Mouse (Mus musculus) retina, embryonic 14.5 days (tissue): Measurements from ENCODE around the gene Rap1a.
"Not testable (repeated sequence)": the region's sequence is repeated elsewhere in the genome, so short reads cannot be mapped to it uniquely, and the experiment has no call there.

Experiments used
- DNase-seq: peaks from one replicate; pipeline ENCODE4 v3.0.0-alpha.2; 2015; ENCODE audit warnings: low spot score

The Rap1a gene

DNA sequence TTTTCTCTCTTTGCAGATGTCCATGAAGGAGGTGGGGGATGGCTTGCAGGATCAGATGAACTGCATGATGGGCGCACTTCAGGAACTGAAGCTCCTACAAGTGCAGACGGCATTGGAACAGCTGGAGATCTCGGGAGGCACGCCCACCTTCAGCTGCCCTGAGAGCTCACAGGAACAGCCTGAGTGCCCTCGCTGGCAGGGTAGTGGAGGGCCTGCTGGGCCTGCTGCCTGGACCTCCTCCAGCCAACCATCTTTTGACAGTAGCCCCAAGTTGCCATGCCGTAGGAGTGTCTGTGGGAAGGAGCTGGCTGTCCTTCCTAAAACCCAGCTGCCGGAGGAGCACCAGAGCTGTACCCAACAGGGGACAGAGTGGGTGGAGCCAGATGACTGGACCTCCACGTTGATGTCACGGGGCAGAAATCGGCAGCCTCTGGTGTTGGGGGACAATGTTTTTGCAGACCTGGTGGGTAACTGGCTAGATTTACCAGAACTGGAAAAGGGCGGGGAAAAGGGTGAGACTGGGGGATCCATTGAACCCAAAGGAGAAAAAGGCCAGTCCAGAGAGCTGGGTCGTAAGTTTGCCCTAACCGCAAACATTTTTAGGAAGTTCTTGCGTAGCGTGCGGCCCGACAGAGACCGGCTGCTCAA is 84.7 kb downstream of the Rap1a start:
- no peak for DNase-seq

GRCm38 (mm10) chr3:105714820-105715167 is 86.3 kb downstream of the Rap1a start:
- DNase-seq, result peak; percentile 38

DNA sequence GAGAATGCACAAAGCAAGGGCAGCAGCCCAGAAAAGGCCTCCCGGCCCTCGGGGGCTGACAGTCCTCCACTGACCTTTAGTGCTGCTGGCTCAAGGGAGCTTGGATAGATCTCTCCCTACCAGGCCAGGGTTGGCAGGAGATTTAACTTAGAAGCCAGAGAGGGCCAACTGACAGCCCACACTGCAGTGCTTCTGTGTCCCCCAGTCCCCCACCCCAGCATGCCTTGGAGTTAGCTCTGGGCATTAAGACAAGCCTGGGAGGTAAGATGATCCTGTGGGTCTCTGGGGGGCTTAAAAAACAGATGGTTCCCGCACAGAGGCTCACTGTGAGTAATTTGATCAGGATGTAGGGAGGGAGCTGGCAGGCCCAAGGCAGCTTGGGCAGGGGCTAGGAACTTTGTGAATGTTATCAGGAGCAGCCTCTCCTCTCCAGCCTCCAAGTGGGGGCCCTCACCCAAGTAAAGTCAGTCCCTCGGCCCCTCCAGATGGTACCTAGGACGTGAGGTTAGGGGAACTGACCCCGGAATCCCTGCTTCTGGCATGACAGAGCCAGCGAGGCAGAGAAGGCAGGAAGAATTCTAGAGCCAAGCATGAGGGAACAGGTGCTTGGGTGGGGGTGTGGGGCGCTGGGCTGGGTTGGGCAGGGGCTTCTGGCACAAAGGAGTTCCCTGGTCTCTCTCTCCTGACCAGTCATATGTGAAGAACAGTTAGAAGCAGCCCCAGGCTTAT is 86.9 kb downstream of the Rap1a start:
- DNase-seq, result peak; percentile 56

DNA sequence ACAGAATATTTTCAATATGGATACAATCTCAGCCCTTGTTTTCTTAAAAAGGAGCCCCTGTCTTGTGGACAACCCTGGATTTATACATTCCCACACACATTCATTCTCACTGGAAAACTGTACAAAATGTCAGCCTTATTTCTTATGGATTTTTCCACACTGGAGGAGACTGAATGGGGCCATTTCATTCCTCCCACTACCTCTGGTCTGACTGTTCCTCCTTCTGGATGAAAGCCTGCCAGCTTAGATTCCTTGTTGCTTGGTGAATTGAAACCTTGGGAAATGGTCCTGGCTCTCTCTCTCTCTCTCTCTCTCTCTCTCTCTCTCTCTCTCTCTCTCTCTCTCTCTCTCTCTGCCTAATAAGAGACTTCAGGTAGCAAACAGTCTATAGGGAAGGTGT is 88.3 kb downstream of the Rap1a start:
- no peak for DNase-seq

GRCm38 (mm10) chr3:105711741-105712140 is 89.4 kb downstream of the Rap1a start:
- peak; percentile 38 for DNase-seq

DNA sequence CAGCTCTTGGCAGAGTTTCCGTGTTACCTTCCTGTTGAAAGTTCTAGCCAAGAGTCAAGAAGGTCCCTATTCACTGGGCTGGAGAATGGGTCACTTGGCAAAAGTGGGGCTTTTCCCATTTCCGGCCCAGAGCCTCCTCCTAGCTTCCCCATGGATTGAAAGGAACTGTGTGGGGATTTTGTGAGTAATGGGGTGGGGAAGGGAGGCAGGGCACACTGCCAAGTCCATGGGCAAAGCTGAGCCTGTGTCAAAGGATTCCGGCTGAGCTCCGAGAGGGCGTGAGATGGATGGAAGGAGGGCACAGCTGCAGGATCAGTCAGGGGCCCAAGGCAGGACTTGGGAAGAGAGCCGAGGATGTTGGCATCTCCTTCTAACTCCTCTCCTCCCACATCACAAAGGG is 90.9 kb downstream of the Rap1a start:
- DNase-seq, result no peak

GRCm38 (mm10) chr3:105707590-105707989 is 93.5 kb downstream of the Rap1a start:
- DNase-seq, result no peak

- DNase-seq, result no peak
These were observed 94.6 kb downstream of the Rap1a start for GRCm38 (mm10) chr3:105706366-105707020.

GRCm38 (mm10) chr3:105705561-105705960 is 95.6 kb downstream of the Rap1a start:
- DNase-seq, result no peak

DNA sequence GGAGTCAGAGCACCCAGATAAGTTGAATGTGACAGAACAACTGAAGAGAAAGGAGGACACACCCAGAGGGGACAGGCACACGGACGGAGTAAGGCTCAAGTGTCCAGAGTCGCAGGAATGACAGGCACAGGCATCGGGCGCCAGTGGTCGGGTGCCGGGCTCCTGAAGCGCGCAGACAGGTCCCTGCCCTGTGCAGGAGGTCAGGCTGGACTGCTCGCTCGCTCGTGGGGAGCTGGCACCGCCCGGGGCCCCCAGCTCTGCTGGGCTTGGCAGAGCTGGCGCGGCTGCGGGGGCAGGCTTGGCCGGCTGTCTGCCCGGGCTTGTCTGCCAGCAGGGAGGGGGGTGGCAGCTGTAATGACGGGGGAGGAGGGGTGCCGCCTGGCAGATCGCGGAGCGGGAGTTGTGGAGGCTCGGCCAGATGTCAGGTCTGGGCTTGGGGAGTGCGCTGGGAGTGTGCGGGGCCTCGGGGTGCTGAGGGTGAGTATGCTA is 96.0 kb downstream of the Rap1a start:
- peak; percentile 46 for DNase-seq

DNA sequence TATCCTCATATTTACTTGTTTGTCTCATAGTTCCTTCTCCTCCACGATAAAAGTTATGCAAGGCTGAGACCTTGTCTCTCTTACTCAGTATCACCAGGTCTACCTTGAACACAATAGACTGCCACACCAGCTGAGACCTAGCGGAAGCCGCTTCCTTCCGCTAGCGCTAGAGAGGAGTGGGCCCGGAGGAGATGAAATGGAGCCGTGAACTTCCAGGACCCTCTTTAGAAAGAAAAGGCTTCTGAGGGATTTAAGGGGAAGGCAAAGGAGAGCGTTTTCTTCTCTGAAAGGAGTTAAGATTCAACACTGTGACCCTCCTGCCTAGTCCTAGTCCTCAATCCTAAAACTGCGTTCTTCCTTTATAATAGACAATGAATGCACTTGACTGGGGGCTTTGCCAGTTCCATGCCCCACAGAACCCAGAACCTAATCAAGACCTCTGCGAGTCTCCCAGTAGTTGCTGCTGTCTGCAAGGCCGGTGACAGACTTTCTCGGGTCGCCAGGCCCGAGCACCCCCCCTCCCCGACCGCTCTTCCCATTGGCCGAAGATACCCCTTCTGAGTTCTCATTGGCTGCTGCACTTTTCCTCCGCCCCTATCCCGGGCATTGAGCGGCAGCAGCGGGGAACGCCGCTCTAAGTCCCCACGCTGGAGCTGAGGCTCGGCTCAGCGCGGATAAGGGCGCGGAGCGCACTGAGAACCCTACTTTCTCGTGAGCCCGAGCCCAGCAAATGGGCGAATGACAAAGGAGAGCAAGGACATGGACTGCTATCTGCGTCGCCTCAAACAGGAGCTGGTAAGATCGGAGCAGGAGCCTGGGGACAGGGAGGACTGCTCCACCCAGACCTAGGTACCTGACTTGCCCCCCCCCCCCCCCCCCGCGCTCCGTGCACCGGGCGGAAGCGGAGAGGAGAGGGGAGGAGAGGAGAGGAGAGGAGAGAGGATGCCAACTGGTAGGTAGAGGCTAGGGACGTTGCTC is 96.8 kb downstream of the Rap1a start, which contains the start of gene Inka2:
Gene Inka2 (plus strand): TSS at position 569 of the 978 bp plus-strand sequence.
- peak; percentile 89 for DNase-seq

GRCm38 (mm10) chr3:105703571-105703970 is 97.6 kb downstream of the Rap1a start:
- DNase-seq, result no peak

DNA sequence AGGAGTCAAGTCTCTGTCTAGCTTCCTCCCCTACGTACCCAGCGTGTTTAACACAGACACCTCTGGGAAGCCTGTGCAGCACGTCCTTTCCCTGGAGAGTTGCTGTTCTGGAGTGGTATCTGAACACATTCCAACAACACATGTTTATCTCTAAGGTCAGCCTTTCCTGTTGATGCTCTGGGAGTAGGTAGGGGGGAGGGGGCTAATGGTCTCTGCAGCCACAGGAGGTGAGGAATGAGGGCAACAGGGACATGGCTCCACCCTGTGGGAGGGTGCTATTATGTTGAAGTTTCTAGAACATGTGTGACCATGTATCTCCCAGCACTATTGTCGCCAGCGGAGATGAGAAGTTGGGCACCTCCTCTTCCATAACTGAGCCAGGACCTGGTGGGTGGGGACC is 99.7 kb downstream of the Rap1a start:
- DNase-seq, result no peak

DNA sequence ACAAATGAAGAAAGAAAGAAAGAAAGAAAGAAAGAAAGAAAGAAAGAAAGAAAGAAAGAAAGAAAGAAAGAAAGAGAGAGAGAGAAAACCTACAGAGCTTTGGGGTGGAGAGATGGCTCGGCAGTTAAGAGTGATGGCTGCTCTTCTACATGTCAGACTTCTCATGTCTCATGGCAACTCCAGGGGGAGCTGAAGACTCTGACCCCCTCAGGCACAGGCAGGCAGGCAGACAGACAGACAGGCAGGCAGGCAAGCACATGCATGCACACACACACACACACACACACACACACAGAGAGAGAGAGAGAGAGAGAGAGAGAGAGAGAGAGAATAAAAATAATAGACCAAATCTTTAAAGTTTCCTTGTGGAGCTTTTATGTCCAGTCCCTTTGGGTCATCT is 100.3 kb downstream of the Rap1a start:
- DNase-seq, result not testable (repeated sequence)

DNA sequence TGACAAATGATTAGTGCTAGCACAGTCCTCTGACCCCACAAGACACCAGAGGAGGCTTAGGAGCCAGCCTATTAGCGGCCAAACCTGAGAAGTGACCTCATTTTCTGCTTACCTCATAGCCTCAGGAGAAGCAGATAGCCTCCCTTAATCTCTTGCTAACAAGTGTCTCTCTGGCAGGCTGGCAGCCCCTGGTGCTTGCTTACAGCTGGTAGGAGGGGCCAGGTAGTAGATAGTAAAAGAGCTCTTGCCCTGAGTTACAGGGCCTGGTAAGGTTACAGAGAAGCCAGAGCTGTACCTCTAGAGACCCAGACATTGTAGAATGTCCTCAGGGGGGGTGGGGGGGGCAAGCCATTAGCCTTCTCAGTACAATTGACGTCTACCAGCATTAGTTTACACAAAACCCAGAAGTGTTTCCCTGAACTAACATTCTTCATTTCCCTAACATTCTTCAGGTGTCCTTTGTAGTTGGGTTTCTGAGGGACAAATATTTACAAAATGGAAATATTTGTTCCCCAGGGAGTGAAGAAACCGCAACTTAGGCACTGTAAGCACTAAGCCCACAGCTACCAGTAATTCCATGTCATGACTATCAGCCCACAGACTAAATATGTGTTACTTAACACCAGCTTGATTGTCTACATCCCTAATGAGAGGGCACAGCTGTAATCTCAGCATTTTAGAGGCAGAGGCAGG is 101.7 kb downstream of the Rap1a start:
- peak; percentile 34 for DNase-seq

- DNase-seq, result no peak
These were observed 102.8 kb downstream of the Rap1a start for GRCm38 (mm10) chr3:105698311-105698710.

DNA sequence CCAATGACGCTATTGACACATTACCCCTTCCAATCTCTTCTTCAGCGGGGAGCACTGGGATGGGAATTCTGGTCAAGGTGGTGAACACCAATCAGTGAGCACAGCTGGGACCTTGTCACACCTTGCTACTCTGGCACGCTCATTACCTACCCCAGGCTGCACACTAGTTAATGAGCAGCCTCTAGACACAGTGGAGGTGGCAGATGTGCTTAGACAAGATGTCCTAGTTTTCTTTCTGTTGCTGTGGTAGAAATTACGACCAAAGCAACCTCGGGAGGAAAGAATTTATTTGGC is 104.0 kb downstream of the Rap1a start:
- no peak for DNase-seq

DNA sequence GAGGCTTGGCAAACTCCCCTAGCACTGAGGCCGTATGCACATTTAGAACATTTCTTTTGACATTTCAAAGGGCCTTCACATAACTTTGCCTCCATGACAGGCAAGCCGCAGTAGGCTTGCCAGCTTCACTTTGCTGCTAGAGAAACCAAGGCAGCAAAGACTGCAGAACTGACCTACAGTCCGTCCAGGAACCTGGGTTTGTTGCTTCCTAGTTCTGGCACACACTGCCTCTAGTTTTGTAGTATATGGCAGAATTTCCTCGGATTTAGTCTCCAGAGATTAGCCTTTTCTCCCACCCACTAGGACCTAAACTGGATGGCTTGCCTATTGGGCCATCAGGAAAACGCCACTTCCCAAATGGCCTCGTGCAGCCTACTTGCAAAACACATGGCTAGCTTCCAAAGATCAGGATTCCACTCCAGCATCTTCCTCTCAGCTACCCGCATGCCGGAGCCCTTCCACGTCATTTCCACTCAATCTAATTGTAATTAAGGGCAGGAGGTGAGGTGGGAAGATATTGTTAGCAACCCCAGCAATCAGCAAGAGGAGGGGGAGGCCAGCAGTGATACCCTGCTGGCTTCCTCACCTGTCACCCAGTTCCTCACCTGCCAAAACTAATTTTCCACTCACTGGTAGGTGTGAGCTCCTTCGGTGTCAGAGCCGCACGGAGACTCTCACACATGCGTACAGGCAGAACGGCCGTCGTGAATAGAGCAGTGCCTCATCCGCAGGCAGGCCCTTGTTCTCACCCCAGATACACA is 104.6 kb downstream of the Rap1a start:
- no peak for DNase-seq

- peak; percentile 71 for DNase-seq
These were observed 105.4 kb downstream of the Rap1a start for GRCm38 (mm10) chr3:105695476-105696386.
